Mouse (Mus musculus) cerebellum, adult 2 months (tissue): ENCODE measurements around the gene Wif1. TPM values are rescaled to one million over a fixed set of nuclear protein-coding genes. Genes with fewer than 3 reads are reported as not detected.

ENCODE experiments used
- DNase-seq, 2 experiments: peaks; one replicate each; pipeline ENCODE4 v3.0.0; 2021
- H3K27ac ChIP-seq: fragments of 200-500 bp; 2 replicates; pipeline ENCODE4 v1.5.1; 2012; ENCODE audit warnings: low read length, control low read depth, inconsistent platforms; ENCODE audit not compliant: insufficient read depth
- H3K27me3 ChIP-seq: fragments of 200-500 bp; 2 replicates; pipeline ENCODE4 v1.6.1; 2012; ENCODE audit warnings: inconsistent platforms, mild to moderate bottlenecking, low read length, moderate library complexity; ENCODE audit not compliant: control insufficient read depth, insufficient read depth
- H3K4me1 ChIP-seq: fragments of 200-500 bp; 2 replicates; pipeline ENCODE4 v1.6.1; 2011; ENCODE audit warnings: low read length; ENCODE audit not compliant: control insufficient read depth, insufficient read depth
- H3K4me3 ChIP-seq: fragments of 200-500 bp; replicated peaks from 2 replicates; pipeline ENCODE3; 2011; ENCODE audit warnings: mild to moderate bottlenecking, low read depth, low read length, control low read depth; ENCODE audit not compliant: insufficient read depth
- CTCF ChIP-seq: fragments of 200-500 bp; IDR thresholded peaks from 2 replicates; pipeline ENCODE4 v1.5.1; 2011; ENCODE audit warnings: low read depth, mild to moderate bottlenecking, control low read depth, low read length, moderate library complexity, borderline replicate concordance; ENCODE audit not compliant: insufficient read depth
- POLR2A ChIP-seq: fragments of 200-500 bp; IDR thresholded peaks from 2 replicates; pipeline ENCODE4 v1.6.1; 2011; ENCODE audit warnings: low read length, control low read depth, borderline replicate concordance; ENCODE audit not compliant: insufficient read depth
- WGBS: fragments of 180-500 bp; shearing (Covaris S2); methylation state at CpG from one replicate; pipeline ENCODE4 v1.1.7; 2018; 5-methylcytosine and 5-hydroxymethylcytosine counted together
- polyA plus RNA-seq: library from polyadenylated mRNA; depleted of rRNA; stranded (reverse); fragments of >200 nt; gene quantifications from 2 replicates; pipeline ENCODE4 v1.2.3, GENCODE M21; 2012; rRNA removed

Gene Wif1
- 1.1 and 2.3 TPM in 2 replicates for polyA plus RNA-seq

DNA sequence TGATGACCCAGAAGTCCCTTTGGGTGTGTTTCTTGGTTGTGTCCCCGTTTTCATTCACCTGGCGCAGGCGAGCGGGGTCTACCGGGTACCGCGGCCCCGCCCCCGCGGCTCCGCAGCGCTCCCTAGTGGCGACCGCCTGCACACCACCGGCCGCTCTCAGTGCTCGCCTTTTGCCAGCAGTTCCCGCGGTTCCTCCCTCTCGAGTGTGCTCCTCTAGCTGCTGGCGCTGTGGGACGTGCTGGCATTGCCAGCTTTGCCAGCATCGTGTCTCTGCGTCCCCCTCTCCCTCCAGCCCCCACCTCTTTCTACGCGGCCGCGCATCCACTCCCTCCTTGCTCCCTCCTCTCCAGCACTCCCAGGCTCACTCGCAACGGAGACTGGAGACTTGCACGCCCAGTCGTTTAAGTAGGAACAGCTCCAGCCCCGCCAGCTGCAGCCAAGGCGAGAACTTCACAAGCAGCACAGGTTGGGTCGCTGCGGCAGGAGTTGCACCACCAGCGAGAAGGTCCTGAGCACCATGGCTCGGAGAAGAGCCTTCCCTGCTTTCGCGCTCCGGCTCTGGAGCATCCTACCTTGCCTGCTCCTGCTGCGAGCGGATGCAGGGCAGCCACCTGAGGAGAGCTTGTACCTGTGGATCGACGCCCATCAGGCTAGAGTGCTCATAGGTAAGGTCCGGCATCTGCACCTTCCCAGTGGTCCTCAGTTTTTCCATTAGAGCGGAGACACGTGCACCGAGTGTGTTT lies at the start of gene Wif1:
TSS of gene Wif1 (plus strand) at position 135 of the 743 bp plus-strand sequence.
- DNase-seq, result peak; percentile 62 to 77
- WGBS, result under 1% methylated on average over 49 of the region's 49 CpGs
- peaks cover 1% of the 10 kb centered on the region; the same call in 1 of the 2 replicates for H3K27me3 ChIP-seq

DNA sequence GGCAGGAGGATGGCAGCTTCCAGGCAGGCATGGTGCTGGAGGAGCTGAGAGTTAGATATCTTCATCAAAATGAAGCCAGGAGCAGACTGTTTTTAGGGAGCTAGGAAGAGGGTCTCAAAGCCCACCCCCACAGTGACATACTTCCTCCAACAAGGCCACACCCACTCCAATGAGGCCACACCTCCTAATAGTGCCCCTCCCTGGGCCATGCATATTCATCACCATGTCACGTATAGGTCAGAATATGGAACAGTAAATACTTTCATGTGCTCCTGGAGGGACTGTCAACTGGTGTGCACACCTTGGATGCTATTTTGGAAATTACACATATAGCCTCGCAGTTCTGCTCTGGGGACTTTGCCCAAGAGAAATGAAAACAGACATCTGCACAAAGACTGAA lies 31.6 kb upstream of the Wif1 start:
- Histone ChIP-seq H3K4me1 (no peaks in the 10 kb centered on the region), H3K27ac (no peak overlapping the region), H3K4me3 (no peak overlapping the region), H3K27me3 (no peaks in the 10 kb centered on the region)
- 79% methylated on average over 2 of the region's 2 CpGs for WGBS
- no peak for DNase-seq
- no peak for TF ChIP-seq POLR2A
- no peak for TF ChIP-seq CTCF

More for the DNA sequence above, at the start of gene Wif1:
- peak; percentile 61 for TF ChIP-seq CTCF
- TF ChIP-seq POLR2A, result no peak
- no peak within 1 kb of the TSS for H3K27ac ChIP-seq
- H3K4me3 ChIP-seq, result peak within 1 kb of the TSS; percentile 59
- peaks cover 4% of the 10 kb centered on the region; the same call in 1 of the 2 replicates for H3K4me1 ChIP-seq

- TF ChIP-seq POLR2A, result no peak
- TF ChIP-seq CTCF, result no peak
- Histone ChIP-seq H3K27me3 (no peaks in the 10 kb centered on the region), H3K27ac (no peak overlapping the region), H3K4me3 (no peak overlapping the region), H3K4me1 (no peaks in the 10 kb centered on the region)
- 89% methylated on average over 4 of the region's 4 CpGs for WGBS
- DNase-seq, result no peak
Measured at GRCm38 (mm10) chr10:121011496-121011895, 22.3 kb upstream of the Wif1 start.

- H3K27ac ChIP-seq, result no peak overlapping the region
- no peaks in the 10 kb centered on the region for H3K4me1 ChIP-seq
- TF ChIP-seq POLR2A (no peak), CTCF (no peak)
- no peak for DNase-seq
- H3K27me3 ChIP-seq, result no peaks in the 10 kb centered on the region
- H3K4me3 ChIP-seq, result no peak overlapping the region
- WGBS, result 92% methylated on average over 8 of the region's 8 CpGs
Measured at GRCm38 (mm10) chr10:121016291-121016690, 17.5 kb upstream of the Wif1 start.

GRCm38 (mm10) chr10:121016711-121017503 lies 16.9 kb upstream of the Wif1 start:
- H3K27me3 ChIP-seq, result no peaks in the 10 kb centered on the region

GRCm38 (mm10) chr10:121022951-121023350 lies 10.8 kb upstream of the Wif1 start:
- no peak overlapping the region for H3K4me3 ChIP-seq
- no peaks in the 10 kb centered on the region for H3K27me3 ChIP-seq
- no peak overlapping the region for H3K27ac ChIP-seq
- TF ChIP-seq POLR2A, result no peak
- TF ChIP-seq CTCF, result no peak
- no peaks in the 10 kb centered on the region for H3K4me1 ChIP-seq
- WGBS, result 84% methylated on average over 5 of the region's 5 CpGs
- no peak for DNase-seq

More at GRCm38 (mm10) chr10:121016711-121017503, 16.9 kb upstream of the Wif1 start:
- H3K27ac ChIP-seq, result no peak overlapping the region
- DNase-seq, result no peak
- 38% methylated on average over 18 of the region's 18 CpGs for WGBS
- TF ChIP-seq CTCF, result no peak
- TF ChIP-seq POLR2A, result no peak
- H3K4me1 ChIP-seq, result no peaks in the 10 kb centered on the region
- H3K4me3 ChIP-seq, result no peak overlapping the region

DNA sequence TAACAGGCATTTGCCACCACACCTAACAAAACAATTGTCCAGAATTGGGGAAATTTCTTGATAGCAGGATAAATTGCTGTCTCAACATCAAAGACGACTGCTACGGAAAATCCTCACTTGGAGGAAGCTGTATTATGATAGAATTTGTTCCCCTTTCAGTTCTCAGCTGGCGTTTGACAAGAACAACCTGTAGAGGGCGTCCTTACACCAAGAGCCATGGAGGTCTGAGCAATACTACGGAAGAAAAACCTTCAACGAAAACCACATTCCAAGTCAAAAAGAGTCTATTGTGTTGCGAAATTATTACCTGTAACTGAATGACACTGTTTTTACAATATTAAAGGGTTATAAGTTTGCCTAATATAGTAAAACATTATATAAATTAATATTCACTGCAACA lies 2.0 kb upstream of the Wif1 start:
- Histone ChIP-seq H3K4me1 (peaks cover 4% of the 10 kb centered on the region; the same call in 1 of the 2 replicates), H3K27me3 (peaks cover 1% of the 10 kb centered on the region; the same call in 1 of the 2 replicates), H3K4me3 (no peak overlapping the region), H3K27ac (no peak overlapping the region)
- no peak for DNase-seq
- 15% methylated on average over 7 of the region's 7 CpGs for WGBS
- TF ChIP-seq POLR2A (no peak), CTCF (no peak)
